Comparison of ENCODE assay signal across 27 mouse cellular contexts in genomic region chr6:108107376-108107775, GRCm38 (mm10).
"Had no signal": no experiment of that assay in that cellular context is flagged by ENCODE, and none has a peak within 500 bp of the region (broad histone marks: within the 10 kb centered on the region; RNA-seq: fewer than 3 reads in every experiment).

No protein-coding gene starts in this region.

- DNase-seq: gastrocnemius, postnatal 14 days; gastrocnemius, postnatal 36 days; heart, adult 2 months; heart, postnatal 14 days; heart, postnatal 36 days; kidney, adult 18-20 months; kidney, adult 9 months; kidney, postnatal 25 days; kidney, postnatal 4 days; liver; liver, embryonic 13.5 days had no signal

- H3K27me3 ChIP-seq: heart, embryonic 13.5 days; heart, embryonic 15.5 days; hindbrain, embryonic 13.5 days; intestine, embryonic 15.5 days; kidney, embryonic 15.5 days; limb, embryonic 12.5 days; liver, embryonic 13.5 days; liver, embryonic 15.5 days had no signal

- ATAC-seq: hindbrain, embryonic 16.5 days; inflammation-experienced regulatory T-cells, adult 6 months; intestine, embryonic 15.5 days; intestine, postnatal 0 days had no signal

- H3K9me3 ChIP-seq: heart, embryonic 13.5 days; heart, embryonic 15.5 days; hindbrain, embryonic 13.5 days; intestine, embryonic 15.5 days; kidney, embryonic 15.5 days; limb, embryonic 10.5 days; limb, embryonic 12.5 days; liver, embryonic 13.5 days; liver, embryonic 15.5 days had no signal

- H3K36me3 ChIP-seq: heart, embryonic 15.5 days; hindbrain, embryonic 13.5 days; intestine, embryonic 15.5 days; liver, embryonic 13.5 days; liver, embryonic 15.5 days had no signal

- H3K9ac ChIP-seq: heart, embryonic 13.5 days; heart, embryonic 15.5 days; hindbrain, embryonic 13.5 days; intestine, embryonic 15.5 days; kidney, embryonic 15.5 days; limb, embryonic 12.5 days; liver, embryonic 13.5 days; liver, embryonic 15.5 days had no signal

- H3K4me2 ChIP-seq: heart, embryonic 11.5 days; heart, embryonic 13.5 days; heart, embryonic 15.5 days; hindbrain, embryonic 13.5 days; intestine, embryonic 15.5 days; kidney, embryonic 15.5 days; limb, embryonic 12.5 days; liver, embryonic 11.5 days; liver, embryonic 13.5 days; liver, embryonic 15.5 days had no signal

- H3K4me3 ChIP-seq: heart, adult 2 months; heart, embryonic 13.5 days; heart, embryonic 15.5 days; hindbrain, embryonic 13.5 days; intestine, embryonic 15.5 days; kidney, embryonic 15.5 days; layer of hippocampus, adult 2 months; left cerebral cortex, adult 2 months; limb, embryonic 10.5 days; limb, embryonic 12.5 days; liver, embryonic 13.5 days; liver, embryonic 15.5 days had no signal

- H3K27ac ChIP-seq: heart, adult 2 months; heart, embryonic 13.5 days; heart, embryonic 15.5 days; hindbrain, embryonic 13.5 days; intestine, embryonic 15.5 days; kidney, embryonic 15.5 days; kidney, postnatal 0 days; layer of hippocampus, adult 2 months; left cerebral cortex, adult 2 months; limb, embryonic 10.5 days; limb, embryonic 12.5 days; liver, embryonic 13.5 days; liver, embryonic 15.5 days had no signal

- H3K4me1 ChIP-seq: intestine, embryonic 15.5 days; limb, embryonic 10.5 days; limb, embryonic 12.5 days had no signal
